Mouse (Mus musculus) thymus, adult 2 months (tissue): ENCODE results near the gene Pacs2. TPM values are rescaled to one million over a fixed set of nuclear protein-coding genes. Genes with fewer than 3 reads are reported as not detected.

Experiments used
- DNase-seq: peaks from one replicate; pipeline ENCODE4 v3.0.0; 2021
- H3K27ac ChIP-seq: fragments of 200-500 bp; 2 replicates; pipeline ENCODE4 v1.5.1; 2012; ENCODE audit warnings: low read length, control low read depth; ENCODE audit not compliant: control insufficient read depth, insufficient read depth
- H3K27me3 ChIP-seq: fragments of 200-500 bp; 2 replicates; pipeline ENCODE4 v1.6.1; 2012; ENCODE audit warnings: mild to moderate bottlenecking, low read length, moderate library complexity, mixed read lengths; ENCODE audit not compliant: control insufficient read depth, insufficient read depth
- H3K36me3 ChIP-seq: fragments of 200-500 bp; 2 replicates; pipeline ENCODE4 v1.6.1; 2012; ENCODE audit warnings: mild to moderate bottlenecking, low read length, moderate library complexity; ENCODE audit not compliant: control insufficient read depth, insufficient read depth
- H3K4me1 ChIP-seq: fragments of 200-500 bp; replicated peaks from 2 replicates; pipeline ENCODE4 v1.6.1; 2012; ENCODE audit warnings: low read length; ENCODE audit not compliant: control insufficient read depth, insufficient read depth
- H3K4me3 ChIP-seq: fragments of 200-500 bp; 2 replicates; pipeline ENCODE4 v1.5.1; 2012; ENCODE audit warnings: mild to moderate bottlenecking, low read length, control low read depth, moderate library complexity; ENCODE audit not compliant: control insufficient read depth, insufficient read depth
- CTCF ChIP-seq: fragments of 200-500 bp; IDR thresholded peaks from 2 replicates; pipeline ENCODE4 v1.5.1; 2012; ENCODE audit warnings: mild to moderate bottlenecking, control low read depth, low read length, moderate library complexity, borderline replicate concordance; ENCODE audit not compliant: control insufficient read depth, poor library complexity, insufficient read depth; ENCODE audit errors: extremely low read depth
- POLR2A ChIP-seq: fragments of 200-500 bp; IDR thresholded peaks from 2 replicates; pipeline ENCODE4 v1.6.1; 2012; ENCODE audit warnings: mild to moderate bottlenecking, low read length, control low read depth, moderate library complexity; ENCODE audit not compliant: control insufficient read depth, poor library complexity, insufficient read depth; ENCODE audit errors: extremely low read depth
- WGBS: fragments of 180-500 bp; shearing (Covaris S2); methylation state at CpG from one replicate; pipeline ENCODE4 v1.1.7; 2018; 5-methylcytosine and 5-hydroxymethylcytosine counted together
- polyA plus RNA-seq: library from polyadenylated mRNA; depleted of rRNA; stranded (reverse); fragments of >200 nt; gene quantifications from 2 replicates; pipeline ENCODE4 v1.2.3, GENCODE M21; 2012

Gene Pacs2
- polyA plus RNA-seq, 1 experiment = 60.3 TPM

GRCm38 (mm10) chr12:113100448-113101076 is 86.3 kb downstream of the Pacs2 start:
- peak overlapping the region; percentile 78 for H3K27ac ChIP-seq
- no peaks in the 10 kb centered on the region for H3K36me3 ChIP-seq
- TF ChIP-seq POLR2A (no peak), CTCF (no peak)
- no peak overlapping the region for H3K4me3 ChIP-seq
- no peak for DNase-seq
- no peaks in the 10 kb centered on the region for H3K27me3 ChIP-seq
- peaks cover 53% of the 10 kb centered on the region for H3K4me1 ChIP-seq
- 59% methylated on average over 5 of the region's 5 CpGs for WGBS

- WGBS = 10% methylated on average over 9 of the region's 9 CpGs
- peaks cover 53% of the 10 kb centered on the region for H3K4me1 ChIP-seq
- no peak for DNase-seq
- no peak overlapping the region for H3K4me3 ChIP-seq
- H3K36me3 ChIP-seq = no peaks in the 10 kb centered on the region
- H3K27me3 ChIP-seq = no peaks in the 10 kb centered on the region
- H3K27ac ChIP-seq = peak overlapping the region; percentile 78
- TF ChIP-seq POLR2A = no peak
- no peak for TF ChIP-seq CTCF
These were observed 87.1 kb downstream of the Pacs2 start for GRCm38 (mm10) chr12:113101251-113101960.

- Histone ChIP-seq H3K36me3 (no peaks in the 10 kb centered on the region), H3K4me3 (no peak overlapping the region), H3K27ac (peak overlapping the region; percentile 78; the same call in 1 of the 2 replicates), H3K27me3 (no peaks in the 10 kb centered on the region), H3K4me1 (peaks cover 58% of the 10 kb centered on the region)
- TF ChIP-seq POLR2A = no peak
- TF ChIP-seq CTCF = 0 out of 2 replicates have a peak, but pooled peaks have one; percentile 48
- whole genome bisulfite sequencing = 50% methylated on average over 6 of the region's 6 CpGs
- peak; percentile 73 for DNase-seq
These were observed 88.2 kb downstream of the Pacs2 start for GRCm38 (mm10) chr12:113102461-113102860.

GRCm38 (mm10) chr12:113103846-113104451 is 89.6 kb downstream of the Pacs2 start:
- H3K27me3 ChIP-seq = no peaks in the 10 kb centered on the region

GRCm38 (mm10) chr12:113106386-113106785 is 92.1 kb downstream of the Pacs2 start:
- WGBS = 94% methylated on average over 6 of the region's 6 CpGs
- Histone ChIP-seq H3K36me3 (no peaks in the 10 kb centered on the region), H3K27me3 (no peaks in the 10 kb centered on the region), H3K4me1 (peaks cover 26% of the 10 kb centered on the region), H3K4me3 (no peak overlapping the region), H3K27ac (no peak overlapping the region)
- no peak for DNase-seq
- TF ChIP-seq CTCF (no peak), POLR2A (no peak)

More at GRCm38 (mm10) chr12:113103846-113104451, 89.6 kb downstream of the Pacs2 start:
- TF ChIP-seq CTCF = peak; percentile 50; the same call in 1 of the 2 replicates
- no peak for TF ChIP-seq POLR2A
- H3K36me3 ChIP-seq = no peaks in the 10 kb centered on the region
- peaks cover 50% of the 10 kb centered on the region for H3K4me1 ChIP-seq
- no peak overlapping the region for H3K4me3 ChIP-seq
- H3K27ac ChIP-seq = no peak overlapping the region
- WGBS = 81% methylated on average over 8 of the region's 8 CpGs
- peak; percentile 32 for DNase-seq

GRCm38 (mm10) chr12:113107431-113108124 is 93.3 kb downstream of the Pacs2 start:
- Histone ChIP-seq H3K27ac (peak overlapping the region; percentile 15; the same call in 1 of the 2 replicates), H3K36me3 (no peaks in the 10 kb centered on the region), H3K4me1 (peaks cover 17% of the 10 kb centered on the region), H3K4me3 (no peak overlapping the region), H3K27me3 (no peaks in the 10 kb centered on the region)
- WGBS = 57% methylated on average over 4 of the region's 4 CpGs
- TF ChIP-seq POLR2A = no peak
- no peak for TF ChIP-seq CTCF
- DNase-seq = no peak
